Mouse (Mus musculus): ENCODE results near the gene H2-D1. TPM values are rescaled to one million over a fixed set of nuclear protein-coding genes. Genes with fewer than 3 reads are reported as not detected.

H2-D1 gene
- 153 TPM for polyA plus RNA-seq (2015; fragmentation: Illumina TruSeq; extraction: RNeasy Lipid Tissue Mini Kit (QIAGEN cat#74804); ENCODE audit: insufficient read depth, low read depth, low replicate concordance)

GRCm38 (mm10) chr17:35262664-35263522 lies at the start of gene H2-D1:
TSS of gene H2-D1 (plus strand) at chr17:35262730.

DNA sequence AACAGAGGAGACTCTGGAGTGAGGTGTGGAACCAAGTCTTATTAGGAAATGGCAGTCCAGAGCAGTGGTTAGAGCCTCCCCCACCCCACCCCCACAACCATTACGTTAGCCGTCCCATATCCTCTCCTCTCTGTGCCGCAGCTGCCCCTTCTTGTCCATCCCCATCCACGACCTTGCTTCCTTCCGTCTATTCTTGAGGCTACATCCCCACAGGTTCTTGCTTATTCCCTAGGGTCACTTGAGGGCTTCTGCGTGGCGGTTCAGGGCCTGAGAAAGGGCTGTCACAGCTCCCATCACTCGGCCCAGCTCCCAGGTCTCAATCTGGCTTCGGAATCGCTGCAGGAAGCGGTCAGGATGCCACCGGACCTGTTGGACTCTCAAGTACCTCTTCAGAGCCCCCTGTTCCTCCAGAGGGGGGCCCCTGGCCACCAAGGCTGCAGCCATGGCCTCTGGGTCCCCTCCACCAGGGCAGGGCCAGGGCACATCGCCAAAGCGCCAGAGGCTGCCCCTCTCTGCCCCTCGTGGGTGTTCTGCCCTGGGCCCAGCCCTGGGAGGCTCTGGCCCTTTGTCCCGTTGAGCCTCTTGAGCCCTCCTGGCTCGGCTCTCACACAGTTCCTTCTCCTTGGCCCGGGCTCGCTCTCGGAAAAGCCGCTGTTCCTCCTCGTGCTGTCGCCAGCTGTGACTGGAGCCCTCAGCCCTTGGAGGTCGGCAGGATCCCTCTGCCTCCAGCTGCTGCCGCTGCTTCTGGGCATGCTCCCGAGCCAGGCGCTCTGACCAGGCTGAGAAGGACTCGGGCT lies 42.2 kb upstream of the H2-D1 start, which contains the start of gene Gm16181:
TSS of gene Gm16181 (plus strand) at position 679 of the 797 bp plus-strand sequence.

DNA sequence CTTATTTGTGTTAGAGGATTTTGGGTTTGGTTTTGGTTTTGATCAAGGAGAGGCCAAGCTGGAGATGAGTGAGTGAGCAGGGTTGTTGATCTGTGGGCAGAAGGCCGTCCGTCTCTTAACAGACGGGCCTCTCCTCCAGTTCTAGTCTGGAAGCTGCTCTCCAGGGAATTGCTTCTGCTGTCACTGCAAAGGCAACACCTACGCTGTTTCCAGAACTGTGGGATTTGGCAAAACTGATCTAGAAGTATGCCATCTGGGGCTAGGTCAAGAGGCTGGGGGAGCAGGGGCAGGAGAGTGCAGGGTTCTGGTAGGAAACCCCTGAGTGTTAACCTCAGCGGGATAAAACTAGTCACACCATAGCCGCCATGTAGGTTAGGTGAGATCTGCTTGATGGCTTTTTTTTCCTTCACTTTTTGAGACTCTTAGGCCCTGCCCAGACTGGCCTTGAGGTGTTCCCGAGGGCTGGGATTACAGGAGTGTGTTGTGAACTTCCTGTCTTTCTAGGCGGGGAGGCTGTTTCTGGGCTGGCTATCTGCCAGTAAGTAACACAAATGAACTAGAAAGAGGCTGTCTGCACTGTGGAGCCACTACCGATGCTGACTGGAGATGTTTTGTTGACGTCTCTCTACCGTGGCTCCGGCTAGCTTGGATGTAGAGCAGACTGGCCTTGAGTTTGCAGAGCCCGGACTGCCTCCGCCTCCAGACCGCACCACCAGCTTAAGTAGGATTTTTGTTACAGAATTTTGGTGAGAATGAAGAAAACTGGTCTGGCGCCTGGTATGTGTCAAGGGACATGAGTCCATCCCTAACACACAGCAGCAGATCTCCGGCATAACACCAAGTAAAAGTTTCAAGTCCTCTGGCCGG lies 29.2 kb upstream of the H2-D1 start, which contains the start of gene Atp6v1g2:
TSS of gene Atp6v1g2 (plus strand) at position 547 of the 867 bp plus-strand sequence.

DNA sequence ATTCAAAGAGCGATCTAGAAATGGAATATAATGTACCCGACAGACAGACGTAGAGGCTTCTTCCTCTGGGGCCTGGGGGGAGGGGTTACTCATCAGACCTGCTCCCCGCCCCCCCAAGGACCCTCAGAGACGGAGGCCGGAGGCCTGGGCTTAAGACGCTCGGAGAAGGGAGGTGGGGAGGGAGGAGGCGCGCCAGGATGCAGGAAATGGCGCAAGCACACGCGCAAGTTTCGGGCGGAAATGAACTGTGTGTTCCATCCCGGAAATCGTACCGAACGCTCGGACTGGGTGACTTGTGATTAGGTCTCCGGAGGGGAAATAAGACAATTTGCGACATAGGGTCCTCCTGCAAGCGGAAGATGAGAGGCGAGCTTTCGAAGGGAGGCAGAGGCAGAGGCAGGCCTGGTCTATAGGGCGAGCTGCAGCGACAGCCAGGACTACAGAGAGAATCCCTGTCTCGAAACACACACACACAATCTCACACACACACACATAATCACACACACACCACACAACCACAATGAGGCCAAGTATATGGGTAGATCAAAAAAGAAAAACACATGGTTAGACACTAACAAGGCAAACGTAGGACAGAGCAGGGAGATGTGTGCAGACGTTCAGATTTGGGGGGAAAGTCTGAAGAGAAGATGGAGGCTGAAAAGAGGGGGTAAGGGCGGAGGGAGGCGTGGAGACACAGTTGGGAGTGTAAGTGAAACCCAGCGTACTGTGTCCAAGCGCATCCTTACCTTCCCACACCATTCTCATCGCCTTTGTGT lies 26.7 kb upstream of the H2-D1 start, which contains the start of gene Nfkbil1:
TSS of gene Nfkbil1 (minus strand) at position 179 of the 776 bp plus-strand sequence.

GRCm38 (mm10) chr17:35241305-35242014 lies 21.1 kb upstream of the H2-D1 start, which contains the start of gene Ddx39b:
TSS of gene Ddx39b (plus strand) at chr17:35241746.

Other genes with a start within 250 kb of the H2-D1 start
- gene Vwa7, start 246.2 kb upstream of the H2-D1 start, polyA plus RNA-seq (2015; fragmentation: Illumina TruSeq; extraction: RNeasy Lipid Tissue Mini Kit (QIAGEN cat#74804); ENCODE audit: insufficient read depth, low read depth, low replicate concordance), result 0.42 TPM
- 1.5 TPM for gene Sapcd1, start 234.7 kb upstream of the H2-D1 start, polyA plus RNA-seq (2015; fragmentation: Illumina TruSeq; extraction: RNeasy Lipid Tissue Mini Kit (QIAGEN cat#74804); ENCODE audit: insufficient read depth, low read depth, low replicate concordance)
- 1.8 TPM for gene Msh5, start 216.0 kb upstream of the H2-D1 start, polyA plus RNA-seq (2015; fragmentation: Illumina TruSeq; extraction: RNeasy Lipid Tissue Mini Kit (QIAGEN cat#74804); ENCODE audit: insufficient read depth, low read depth, low replicate concordance)
- gene Clic1, start 212.8 kb upstream of the H2-D1 start, polyA plus RNA-seq (2015; fragmentation: Illumina TruSeq; extraction: RNeasy Lipid Tissue Mini Kit (QIAGEN cat#74804); ENCODE audit: insufficient read depth, low read depth, low replicate concordance), result 36.2 TPM
- 19.5 TPM for gene Ddah2, start 203.7 kb upstream of the H2-D1 start, polyA plus RNA-seq (2015; fragmentation: Illumina TruSeq; extraction: RNeasy Lipid Tissue Mini Kit (QIAGEN cat#74804); ENCODE audit: insufficient read depth, low read depth, low replicate concordance)
- gene Ly6g6c, start 197.3 kb upstream of the H2-D1 start, polyA plus RNA-seq (2015; fragmentation: Illumina TruSeq; extraction: RNeasy Lipid Tissue Mini Kit (QIAGEN cat#74804); ENCODE audit: insufficient read depth, low read depth, low replicate concordance), result not detected
- gene Mpig6b, start 196.5 kb upstream of the H2-D1 start, polyA plus RNA-seq (2015; fragmentation: Illumina TruSeq; extraction: RNeasy Lipid Tissue Mini Kit (QIAGEN cat#74804); ENCODE audit: insufficient read depth, low read depth, low replicate concordance), result not detected
- not detected for gene Ly6g6e, start 185.8 kb upstream of the H2-D1 start, polyA plus RNA-seq (2015; fragmentation: Illumina TruSeq; extraction: RNeasy Lipid Tissue Mini Kit (QIAGEN cat#74804); ENCODE audit: insufficient read depth, low read depth, low replicate concordance)
- gene Ly6g6d, start 184.7 kb upstream of the H2-D1 start, polyA plus RNA-seq (2015; fragmentation: Illumina TruSeq; extraction: RNeasy Lipid Tissue Mini Kit (QIAGEN cat#74804); ENCODE audit: insufficient read depth, low read depth, low replicate concordance), result not detected
- not detected for gene Ly6g6f, start 177.1 kb upstream of the H2-D1 start, polyA plus RNA-seq (2015; fragmentation: Illumina TruSeq; extraction: RNeasy Lipid Tissue Mini Kit (QIAGEN cat#74804); ENCODE audit: insufficient read depth, low read depth, low replicate concordance)
- gene Abhd16a, start 173.5 kb upstream of the H2-D1 start, polyA plus RNA-seq (2015; fragmentation: Illumina TruSeq; extraction: RNeasy Lipid Tissue Mini Kit (QIAGEN cat#74804); ENCODE audit: insufficient read depth, low read depth, low replicate concordance), result 25.5 TPM
- not detected for gene Ly6g5c, start 154.5 kb upstream of the H2-D1 start, polyA plus RNA-seq (2015; fragmentation: Illumina TruSeq; extraction: RNeasy Lipid Tissue Mini Kit (QIAGEN cat#74804); ENCODE audit: insufficient read depth, low read depth, low replicate concordance)
- gene Ly6g5b, start 147.3 kb upstream of the H2-D1 start, polyA plus RNA-seq (2015; fragmentation: Illumina TruSeq; extraction: RNeasy Lipid Tissue Mini Kit (QIAGEN cat#74804); ENCODE audit: insufficient read depth, low read depth, low replicate concordance), result not detected
- 8.6 TPM for gene Gpank1, start 141.3 kb upstream of the H2-D1 start, polyA plus RNA-seq (2015; fragmentation: Illumina TruSeq; extraction: RNeasy Lipid Tissue Mini Kit (QIAGEN cat#74804); ENCODE audit: insufficient read depth, low read depth, low replicate concordance)
- gene Csnk2b, start 140.7 kb upstream of the H2-D1 start, polyA plus RNA-seq (2015; fragmentation: Illumina TruSeq; extraction: RNeasy Lipid Tissue Mini Kit (QIAGEN cat#74804); ENCODE audit: insufficient read depth, low read depth, low replicate concordance), result 52.8 TPM
- gene D17H6S53E, start 136.4 kb upstream of the H2-D1 start, polyA plus RNA-seq (2015; fragmentation: Illumina TruSeq; extraction: RNeasy Lipid Tissue Mini Kit (QIAGEN cat#74804); ENCODE audit: insufficient read depth, low read depth, low replicate concordance), result 6.8 TPM
- gene Apom, start 130.7 kb upstream of the H2-D1 start, polyA plus RNA-seq (2015; fragmentation: Illumina TruSeq; extraction: RNeasy Lipid Tissue Mini Kit (QIAGEN cat#74804); ENCODE audit: insufficient read depth, low read depth, low replicate concordance), result not detected
- gene Bag6, start 127.6 kb upstream of the H2-D1 start, polyA plus RNA-seq (2015; fragmentation: Illumina TruSeq; extraction: RNeasy Lipid Tissue Mini Kit (QIAGEN cat#74804); ENCODE audit: insufficient read depth, low read depth, low replicate concordance), result 43.1 TPM
- 89.4 TPM for gene Prrc2a, start 97.8 kb upstream of the H2-D1 start, polyA plus RNA-seq (2015; fragmentation: Illumina TruSeq; extraction: RNeasy Lipid Tissue Mini Kit (QIAGEN cat#74804); ENCODE audit: insufficient read depth, low read depth, low replicate concordance)
- gene Aif1, start 86.7 kb upstream of the H2-D1 start, polyA plus RNA-seq (2015; fragmentation: Illumina TruSeq; extraction: RNeasy Lipid Tissue Mini Kit (QIAGEN cat#74804); ENCODE audit: insufficient read depth, low read depth, low replicate concordance), result 2.3 TPM
- gene Lst1, start 74.3 kb upstream of the H2-D1 start, polyA plus RNA-seq (2015; fragmentation: Illumina TruSeq; extraction: RNeasy Lipid Tissue Mini Kit (QIAGEN cat#74804); ENCODE audit: insufficient read depth, low read depth, low replicate concordance), result 5.7 TPM
- 1.00 TPM for gene Ltb, start 68.3 kb upstream of the H2-D1 start, polyA plus RNA-seq (2015; fragmentation: Illumina TruSeq; extraction: RNeasy Lipid Tissue Mini Kit (QIAGEN cat#74804); ENCODE audit: insufficient read depth, low read depth, low replicate concordance)
- gene Tnf, start 60.7 kb upstream of the H2-D1 start, polyA plus RNA-seq (2015; fragmentation: Illumina TruSeq; extraction: RNeasy Lipid Tissue Mini Kit (QIAGEN cat#74804); ENCODE audit: insufficient read depth, low read depth, low replicate concordance), result 0.50 TPM
- not detected for gene Lta, start 57.4 kb upstream of the H2-D1 start, polyA plus RNA-seq (2015; fragmentation: Illumina TruSeq; extraction: RNeasy Lipid Tissue Mini Kit (QIAGEN cat#74804); ENCODE audit: insufficient read depth, low read depth, low replicate concordance)
- not detected for gene Gm16181, start 41.9 kb upstream of the H2-D1 start, polyA plus RNA-seq (2015; fragmentation: Illumina TruSeq; extraction: RNeasy Lipid Tissue Mini Kit (QIAGEN cat#74804); ENCODE audit: insufficient read depth, low read depth, low replicate concordance)
- gene Atp6v1g2, start 29.1 kb upstream of the H2-D1 start, polyA plus RNA-seq (2015; fragmentation: Illumina TruSeq; extraction: RNeasy Lipid Tissue Mini Kit (QIAGEN cat#74804); ENCODE audit: insufficient read depth, low read depth, low replicate concordance), result 2.8 TPM
- gene Nfkbil1, start 26.9 kb upstream of the H2-D1 start, polyA plus RNA-seq (2015; fragmentation: Illumina TruSeq; extraction: RNeasy Lipid Tissue Mini Kit (QIAGEN cat#74804); ENCODE audit: insufficient read depth, low read depth, low replicate concordance), result 4.1 TPM
- 92.0 TPM for gene Ddx39b, start 21.0 kb upstream of the H2-D1 start, polyA plus RNA-seq (2015; fragmentation: Illumina TruSeq; extraction: RNeasy Lipid Tissue Mini Kit (QIAGEN cat#74804); ENCODE audit: insufficient read depth, low read depth, low replicate concordance)
- gene H2-Q1, start 57.7 kb downstream of the H2-D1 start, polyA plus RNA-seq (2015; fragmentation: Illumina TruSeq; extraction: RNeasy Lipid Tissue Mini Kit (QIAGEN cat#74804); ENCODE audit: insufficient read depth, low read depth, low replicate concordance), result not detected
- gene H2-Q2, start 79.5 kb downstream of the H2-D1 start, polyA plus RNA-seq (2015; fragmentation: Illumina TruSeq; extraction: RNeasy Lipid Tissue Mini Kit (QIAGEN cat#74804); ENCODE audit: insufficient read depth, low read depth, low replicate concordance), result 8.9 TPM
- gene H2-Q4, start 116.9 kb downstream of the H2-D1 start, polyA plus RNA-seq (2015; fragmentation: Illumina TruSeq; extraction: RNeasy Lipid Tissue Mini Kit (QIAGEN cat#74804); ENCODE audit: insufficient read depth, low read depth, low replicate concordance), result 22.5 TPM
- gene H2-Q6, start 162.1 kb downstream of the H2-D1 start, polyA plus RNA-seq (2015; fragmentation: Illumina TruSeq; extraction: RNeasy Lipid Tissue Mini Kit (QIAGEN cat#74804); ENCODE audit: insufficient read depth, low read depth, low replicate concordance), result 6.3 TPM
- 8.5 TPM for gene H2-Q7, start 176.4 kb downstream of the H2-D1 start, polyA plus RNA-seq (2015; fragmentation: Illumina TruSeq; extraction: RNeasy Lipid Tissue Mini Kit (QIAGEN cat#74804); ENCODE audit: insufficient read depth, low read depth, low replicate concordance)
- gene H2-Q10, start 207.4 kb downstream of the H2-D1 start, polyA plus RNA-seq (2015; fragmentation: Illumina TruSeq; extraction: RNeasy Lipid Tissue Mini Kit (QIAGEN cat#74804); ENCODE audit: insufficient read depth, low read depth, low replicate concordance), result 0.96 TPM
- gene Pou5f1, start 243.3 kb downstream of the H2-D1 start, polyA plus RNA-seq (2015; fragmentation: Illumina TruSeq; extraction: RNeasy Lipid Tissue Mini Kit (QIAGEN cat#74804); ENCODE audit: insufficient read depth, low read depth, low replicate concordance), result not detected

Data from pancreas, adult 10 weeks (tissue).